Mouse (Mus musculus): ENCODE results near the gene Ankrd6. TPM values are rescaled to one million over a fixed set of nuclear protein-coding genes. Genes with fewer than 3 reads are reported as not detected.
"Not testable (repeated sequence)": the region's sequence is repeated elsewhere in the genome, so short reads cannot be mapped to it uniquely, and the experiment has no call there.

The Ankrd6 gene
- total RNA-seq (2021): 10 to 100 TPM; 36.7 to 42.9 TPM
- long read RNA-seq, full-length matches to known transcripts: 12 of 36 reads
- long read RNA-seq, partial matches to known transcripts: 5 of 36 reads
- long read RNA-seq, other reads (novel, unspliced or antisense): 19 of 36 reads

DNA sequence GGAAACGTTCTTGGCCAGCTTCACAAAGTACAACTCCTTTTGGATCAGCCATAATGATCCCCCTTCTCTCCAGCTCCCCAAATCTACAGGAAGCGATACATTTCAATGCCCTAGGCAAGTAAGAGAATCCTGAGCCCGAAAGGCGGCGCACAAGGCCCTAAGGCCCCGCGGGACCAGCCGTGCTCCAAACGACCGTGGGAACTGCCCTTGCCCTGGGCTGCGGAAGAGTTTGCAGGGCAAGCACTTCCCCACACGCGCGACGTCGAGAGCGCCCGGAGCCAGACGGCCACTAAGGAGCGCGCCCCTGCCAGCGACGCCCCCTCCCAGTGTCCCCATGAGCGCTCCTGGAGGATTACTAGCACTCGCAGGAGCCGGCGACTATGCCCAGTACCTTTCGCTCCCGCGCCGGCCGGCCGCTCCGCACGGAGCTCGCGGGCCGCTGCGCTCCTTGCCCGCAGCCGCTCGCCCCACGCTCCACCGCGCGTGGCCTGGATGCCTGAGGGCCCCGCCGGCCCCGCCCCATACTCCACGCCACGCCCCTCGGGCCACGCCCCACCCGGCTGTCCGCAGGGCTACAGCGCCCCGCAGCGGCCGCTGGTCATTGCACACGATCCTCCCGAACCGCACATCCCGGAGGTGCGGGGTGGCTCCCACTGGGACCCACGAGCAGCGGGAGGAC is at the start of gene Ankrd6:
Ankrd6 (minus strand) TSS at position 486 of the 679 bp plus-strand sequence.
- peak; percentile 70 to 83 for DNase-seq (ENCODE audit: low spot score in 2 of 2)

DNA sequence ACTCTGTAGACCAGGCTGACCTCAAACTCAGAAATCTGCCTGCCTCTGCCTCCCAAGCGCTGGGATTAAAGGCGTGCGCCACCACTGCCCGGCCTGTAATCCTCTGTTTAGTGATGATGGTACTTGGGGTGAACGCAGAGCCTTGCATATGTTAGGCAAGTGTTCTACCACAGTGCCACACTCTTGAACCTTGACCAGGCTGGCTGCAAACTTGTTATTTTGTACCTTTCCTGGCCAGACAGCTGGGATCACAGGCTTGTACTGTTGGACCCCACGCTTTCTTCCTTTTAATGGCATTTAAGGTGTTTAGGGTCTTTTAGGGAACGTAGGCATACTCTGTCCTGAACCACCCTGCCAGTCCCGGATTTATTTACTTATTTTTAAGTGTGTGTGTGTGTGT is 48.4 kb upstream of the Ankrd6 start:
- no peak for DNase-seq (ENCODE audit: low spot score in 2 of 2)

GRCm38 (mm10) chr4:32997571-32997970 is 46.9 kb upstream of the Ankrd6 start:
- DNase-seq (ENCODE audit: low spot score in 2 of 2): no peak

GRCm38 (mm10) chr4:32996083-32996482 is 45.4 kb upstream of the Ankrd6 start:
- DNase-seq (ENCODE audit: low spot score in 2 of 2): no peak

GRCm38 (mm10) chr4:32994168-32994567 is 43.5 kb upstream of the Ankrd6 start:
- DNase-seq (ENCODE audit: low spot score in 2 of 2): no peak

DNA sequence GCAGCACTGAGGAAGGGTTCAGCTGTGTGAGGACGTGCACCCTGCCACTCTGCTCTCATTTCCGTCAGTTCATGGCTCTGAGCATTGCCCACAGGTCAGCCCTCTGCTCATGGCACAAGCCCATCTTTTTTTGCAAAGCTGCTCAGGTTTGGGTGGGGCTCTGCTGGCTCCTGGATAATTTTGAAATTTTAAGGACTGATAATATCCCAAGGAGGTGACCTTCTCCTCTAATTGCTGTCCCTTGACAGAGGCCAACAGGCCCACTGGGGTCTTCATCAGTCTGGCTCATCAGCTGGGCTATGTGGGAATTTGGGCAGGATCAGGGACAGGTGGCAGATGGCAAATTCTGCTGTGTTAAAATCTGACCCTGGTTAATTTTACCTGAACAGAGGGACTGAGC is 38.7 kb upstream of the Ankrd6 start:
- no peak for DNase-seq (ENCODE audit: low spot score in 2 of 2)

DNA sequence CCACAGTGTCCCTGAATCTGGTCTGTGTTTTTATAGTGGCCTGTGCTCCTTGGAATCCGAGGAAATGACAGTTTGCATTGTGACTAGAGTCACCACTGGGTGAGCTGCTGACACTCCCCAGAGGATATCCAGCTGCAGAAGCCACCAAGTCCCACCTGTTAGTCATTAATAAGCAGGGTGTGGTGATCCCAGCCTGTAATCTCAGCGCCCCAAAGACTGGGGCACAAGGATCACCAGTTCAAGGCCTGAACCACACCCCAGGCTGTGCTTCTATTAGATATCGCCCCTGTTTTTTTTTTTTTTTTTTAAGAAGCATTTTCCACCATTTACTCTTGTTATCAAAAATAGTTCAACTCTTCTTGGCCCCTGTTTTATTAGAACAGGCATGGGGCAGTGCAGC is 36.4 kb upstream of the Ankrd6 start:
- no peak for DNase-seq (ENCODE audit: low spot score in 2 of 2)

GRCm38 (mm10) chr4:32985684-32986083 is 35.0 kb upstream of the Ankrd6 start:
- DNase-seq (ENCODE audit: low spot score in 2 of 2): no peak

DNA sequence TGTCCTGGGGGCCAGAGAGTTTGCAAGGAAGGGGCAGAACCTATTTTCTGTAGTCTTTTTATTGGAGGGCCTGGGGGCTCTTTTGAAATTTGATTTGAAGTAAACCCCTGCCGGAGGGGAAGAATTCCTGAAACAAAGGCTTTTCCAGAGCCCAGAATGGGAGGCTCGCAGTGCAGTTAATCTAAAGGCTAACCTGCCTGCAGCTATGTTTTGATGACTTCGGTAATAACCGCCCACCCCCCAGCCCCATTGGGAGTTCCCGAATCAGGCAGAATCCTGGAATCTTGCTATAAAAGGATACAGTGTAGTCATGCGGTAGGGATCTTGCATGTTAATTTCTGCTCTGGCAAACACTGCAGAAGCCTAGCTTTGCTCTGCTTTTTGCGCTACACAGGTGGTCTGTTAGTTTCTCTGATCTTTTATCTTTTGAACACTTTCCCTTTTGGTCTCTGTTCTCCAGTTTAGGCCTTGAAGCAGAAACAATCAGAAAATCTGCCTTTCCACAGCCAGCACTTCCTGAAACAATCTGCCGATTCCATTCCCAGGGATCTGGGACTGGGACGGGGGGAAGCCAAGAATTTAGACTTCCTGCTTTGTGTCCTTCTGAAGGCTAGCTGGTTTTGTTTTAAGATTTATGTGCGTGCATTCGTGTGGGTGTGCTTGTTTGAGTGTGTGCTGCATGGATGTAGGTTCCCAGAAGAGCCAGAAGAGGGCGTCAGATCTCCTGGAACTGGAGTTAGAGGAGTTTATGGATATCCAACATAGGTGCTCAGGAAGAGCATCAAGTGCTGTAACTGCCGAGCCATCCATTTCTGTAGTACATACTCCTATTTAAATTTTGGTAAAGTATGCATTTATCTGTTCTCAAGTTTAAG is 34.4 kb upstream of the Ankrd6 start:
- peak in 1 of 2 experiments; percentile 29 for DNase-seq (ENCODE audit: low spot score in 2 of 2)

DNA sequence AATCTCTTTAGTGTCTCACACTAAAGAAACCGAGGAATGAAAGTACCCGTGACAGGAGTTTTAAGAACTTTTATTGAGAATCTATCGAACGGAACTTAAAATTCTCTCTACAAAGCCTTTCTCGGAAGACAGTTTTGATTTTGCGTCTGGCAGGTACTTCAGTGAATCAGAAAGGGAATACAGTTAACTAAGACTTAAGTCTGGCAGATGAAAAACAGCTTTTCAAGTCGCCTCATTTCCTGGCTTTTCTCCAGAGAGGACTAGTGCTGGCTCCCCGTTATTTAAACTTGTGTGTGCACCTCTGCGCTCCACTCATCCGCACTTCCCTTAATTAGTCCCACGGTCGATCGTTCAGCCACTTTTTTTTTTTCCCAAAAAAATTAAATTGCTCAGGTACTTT is 33.6 kb upstream of the Ankrd6 start:
- peak in 1 of 2 experiments; percentile 13 for DNase-seq (ENCODE audit: low spot score in 2 of 2)

DNA sequence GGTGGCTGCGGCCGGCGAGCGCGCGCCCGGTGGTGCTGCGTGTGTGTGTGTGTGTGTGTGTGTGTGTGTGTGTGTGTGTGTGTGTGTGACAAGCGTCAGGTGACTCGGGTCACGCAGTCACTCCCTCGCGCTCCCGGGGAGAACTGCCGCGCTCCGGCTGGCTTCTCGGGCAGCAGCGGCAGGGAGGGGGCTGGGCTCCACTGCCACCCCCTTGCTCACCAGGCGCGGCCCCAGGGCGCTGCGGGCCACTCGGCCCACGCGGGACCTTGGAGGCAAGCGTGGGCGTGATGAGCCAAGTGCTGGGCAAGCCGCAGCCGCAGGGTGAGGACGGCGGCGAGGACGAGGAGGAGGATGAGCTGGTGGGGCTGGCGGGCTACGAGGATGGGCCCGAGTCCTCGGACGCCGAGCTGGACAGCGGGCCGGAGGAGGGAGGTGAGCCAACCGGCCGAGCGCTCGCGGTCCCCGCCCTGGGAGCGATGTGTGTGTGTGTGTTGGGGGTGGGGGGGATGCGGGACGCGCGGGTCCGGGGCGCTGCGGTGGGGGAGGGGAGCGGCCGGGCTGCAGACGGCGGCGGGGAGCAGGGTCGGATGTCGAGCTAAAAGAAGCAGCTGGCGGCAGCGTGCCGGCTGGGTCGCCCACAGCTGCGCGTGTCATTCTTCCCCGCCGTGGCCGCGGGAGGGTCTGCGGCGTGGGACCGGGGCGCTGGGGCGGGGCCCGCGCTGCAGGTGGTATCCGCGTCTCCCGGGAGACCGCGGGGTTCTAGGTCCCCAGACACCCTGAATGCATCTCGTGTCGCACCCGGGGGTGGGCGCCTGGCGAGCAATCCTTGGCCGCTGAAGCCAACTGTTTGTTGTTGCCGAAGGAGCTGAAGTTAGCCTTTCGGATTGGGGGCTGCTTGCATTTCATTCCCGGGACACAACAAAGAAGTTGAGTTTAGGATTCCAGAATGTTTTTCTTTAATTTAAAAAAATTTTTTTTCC is 32.8 kb upstream of the Ankrd6 start:
- DNase-seq (ENCODE audit: low spot score in 2 of 2): peak; percentile 25 to 60

GRCm38 (mm10) chr4:32982716-32983175 is 32.1 kb upstream of the Ankrd6 start, which contains the start of gene Rragd:
Rragd (plus strand) TSS chr4:32983037.
- DNase-seq (ENCODE audit: low spot score in 2 of 2): peak; percentile 10 to 35

- no peak for DNase-seq (ENCODE audit: low spot score in 2 of 2)
Observed at GRCm38 (mm10) chr4:32982041-32982715, 31.5 kb upstream of the Ankrd6 start.

DNA sequence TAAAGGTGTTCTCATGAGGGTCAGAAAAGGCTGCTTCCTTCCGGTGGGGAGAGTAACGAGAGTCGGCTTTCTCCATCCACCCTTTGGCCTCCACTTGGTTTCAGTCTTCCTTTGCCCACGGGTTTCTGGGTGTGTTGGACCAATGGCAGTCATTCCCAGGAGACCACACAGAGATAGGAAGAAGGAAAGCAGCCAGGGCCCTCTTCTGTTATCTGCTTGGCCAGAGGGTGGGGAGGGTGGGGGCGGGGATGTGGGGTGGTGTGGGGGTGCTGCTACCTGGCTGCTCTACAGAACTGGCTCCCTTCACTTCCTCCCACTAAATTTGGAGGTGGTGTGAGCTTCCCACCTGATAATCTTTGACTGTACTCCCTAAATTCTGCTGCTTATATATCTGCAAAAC is 31.0 kb upstream of the Ankrd6 start:
- no peak for DNase-seq (ENCODE audit: low spot score in 2 of 2)

GRCm38 (mm10) chr4:32980061-32980460 is 29.4 kb upstream of the Ankrd6 start:
- no peak for DNase-seq (ENCODE audit: low spot score in 2 of 2)

DNA sequence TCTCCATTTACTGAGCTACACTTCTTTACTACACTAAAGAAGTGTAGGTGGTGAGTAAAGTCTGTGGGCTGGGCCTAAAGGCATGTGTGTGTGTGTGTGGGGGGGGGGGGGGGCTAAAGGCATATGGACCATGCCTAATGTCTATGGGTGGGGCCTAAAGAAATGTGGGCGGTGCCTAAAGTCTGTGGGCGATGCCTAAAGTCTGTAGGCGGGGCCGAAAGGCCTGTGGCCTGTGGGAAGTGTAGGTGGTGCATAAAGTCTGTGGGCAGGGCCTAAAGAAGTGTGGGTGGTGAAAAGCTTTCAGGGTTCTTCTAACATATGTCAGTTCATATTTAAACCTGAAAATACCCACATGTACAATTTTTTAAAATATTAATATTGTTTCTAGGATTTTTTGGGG is 26.7 kb upstream of the Ankrd6 start:
- DNase-seq (ENCODE audit: low spot score in 2 of 2): no peak

DNA sequence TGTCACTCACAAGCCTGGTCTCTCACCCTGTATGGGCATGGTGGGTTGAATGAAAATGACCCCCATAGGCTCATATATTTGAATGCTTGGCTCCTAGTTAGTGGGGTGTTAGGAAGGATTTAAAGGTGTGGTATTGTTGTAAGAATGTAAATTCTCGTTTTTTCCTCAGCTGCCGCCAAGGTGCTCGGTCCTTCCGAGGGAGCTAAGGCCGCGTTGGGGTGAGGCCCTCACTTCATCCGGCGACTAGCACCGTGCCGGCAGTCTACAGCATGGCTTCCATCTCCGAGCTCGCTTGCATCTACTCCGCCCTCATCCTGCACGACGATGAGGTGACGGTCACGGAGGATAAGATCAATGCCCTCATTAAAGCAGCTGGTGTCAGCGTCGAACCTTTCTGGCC is 14.0 kb upstream of the Ankrd6 start:
- not testable (repeated sequence) for DNase-seq (ENCODE audit: low spot score in 2 of 2)

DNA sequence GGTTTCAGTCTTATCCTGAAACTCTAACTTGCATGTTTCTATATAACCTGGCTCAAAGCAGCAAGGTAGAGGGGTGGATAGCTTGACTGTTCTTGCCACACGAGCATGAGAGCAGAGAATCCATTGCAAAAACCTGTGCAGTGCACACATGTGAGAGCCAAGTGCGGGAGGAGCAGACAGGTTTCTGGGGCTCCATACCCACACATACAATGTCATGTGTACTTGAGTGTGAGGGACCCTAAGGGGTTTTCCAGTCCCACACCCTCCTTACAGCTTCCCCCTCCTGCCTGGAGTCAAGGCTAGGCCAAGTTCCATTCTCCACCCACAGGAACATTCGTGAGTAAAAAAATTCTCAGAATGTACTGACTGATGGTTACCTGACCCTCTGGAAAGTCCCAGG is 10.8 kb upstream of the Ankrd6 start:
- no peak for DNase-seq (ENCODE audit: low spot score in 2 of 2)

DNA sequence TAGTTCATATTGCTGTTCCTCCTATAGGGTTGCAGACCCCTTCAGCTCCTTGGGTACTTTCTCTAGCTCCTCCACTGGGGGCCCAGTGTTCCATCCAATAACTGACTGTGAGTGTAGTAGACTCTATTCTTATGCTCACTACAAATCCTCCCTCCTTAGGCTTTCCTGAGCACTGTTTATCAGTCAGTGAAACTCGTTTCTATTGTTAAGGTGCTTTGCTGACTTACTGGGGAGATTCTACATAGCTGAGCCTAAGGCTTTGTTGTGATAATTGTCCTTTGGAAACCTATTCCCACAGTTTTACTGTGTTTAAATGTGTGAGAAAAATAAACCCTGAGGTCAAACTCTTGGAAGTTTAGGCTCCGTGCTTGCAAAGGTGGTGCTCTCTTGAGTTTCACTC is 5.8 kb upstream of the Ankrd6 start:
- DNase-seq (ENCODE audit: low spot score in 2 of 2): no peak

GRCm38 (mm10) chr4:32952681-32953080 is 2.0 kb upstream of the Ankrd6 start:
- DNase-seq (ENCODE audit: low spot score in 2 of 2): no peak

Measured in layer of hippocampus, adult 18-20 months (tissue).